Mouse (Mus musculus) midbrain, postnatal 0 days (tissue): ENCODE measurements around the gene Sct. TPM values are rescaled to one million over a fixed set of nuclear protein-coding genes. Genes with fewer than 3 reads are reported as not detected.

Source experiments
- ATAC-seq: fragments of 200-750 bp; cut with Nextera tagmentation; 2 replicates; pipeline ENCODE4 v1.8.0; 2017; ENCODE audit warnings: moderate number of reproducible peaks, mild to moderate bottlenecking, moderate TSS enrichment, moderate library complexity; ENCODE audit not compliant: low FRiP score
- DNase-seq: peaks from one replicate; pipeline ENCODE4 v3.0.0-alpha.2; 2015; ENCODE audit warnings: low spot score
- H3K27ac ChIP-seq: fragments of 300-500 bp; sonication (generic); 2 replicates; pipeline ENCODE4 v1.5.1; 2014; ENCODE audit warnings: low read depth, mild to moderate bottlenecking, low read length, mixed read lengths
- H3K27me3 ChIP-seq: fragments of 300-500 bp; sonication (generic); 2 replicates; pipeline ENCODE4 v1.6.1; 2014; ENCODE audit warnings: low read length, control low read depth, mixed read lengths; ENCODE audit not compliant: insufficient read depth
- H3K36me3 ChIP-seq: fragments of 300-500 bp; sonication (generic); 2 replicates; pipeline ENCODE4 v1.6.1; 2014; ENCODE audit warnings: low read length, control low read depth, mixed read lengths; ENCODE audit not compliant: insufficient read depth
- H3K4me1 ChIP-seq: fragments of 300-500 bp; sonication (generic); 2 replicates; pipeline ENCODE4 v1.6.1; 2014; ENCODE audit warnings: mild to moderate bottlenecking, control low read depth, antibody characterized with exemption, low read length, mixed read lengths; ENCODE audit not compliant: insufficient read depth
- H3K4me2 ChIP-seq: fragments of 300-500 bp; sonication (generic); 2 replicates; pipeline ENCODE4 v1.6.1; 2014; ENCODE audit warnings: low read depth, mild to moderate bottlenecking, low read length, mixed read lengths; ENCODE audit not compliant: poor library complexity, severe bottlenecking
- H3K4me3 ChIP-seq: fragments of 300-500 bp; sonication (generic); 2 replicates; pipeline ENCODE4 v1.5.1; 2014; ENCODE audit warnings: low read depth, mild to moderate bottlenecking, low read length, moderate library complexity
- H3K9ac ChIP-seq: fragments of 300-500 bp; sonication (generic); replicated peaks from 2 replicates; pipeline ENCODE4 v1.6.1; 2014; ENCODE audit warnings: mild to moderate bottlenecking, low read length, moderate library complexity, mixed read lengths; ENCODE audit not compliant: poor library complexity, severe bottlenecking
- H3K9me3 ChIP-seq: fragments of 300-500 bp; sonication (generic); 2 replicates; pipeline ENCODE4 v1.6.1; 2016; ENCODE audit warnings: low read length, control low read depth
- CTCF ChIP-seq: IDR thresholded peaks from 2 replicates; pipeline ENCODE4 v1.5.1; 2016; ENCODE audit warnings: antibody characterized with exemption, mild to moderate bottlenecking
- WGBS: fragments of 180-500 bp; shearing (Covaris S2); extraction: QIAGEN DNeasy Blood & Tissue Kit; methylation state at CpG from one replicate; pipeline ENCODE4 v1.1.7; 2014; 5-methylcytosine and 5-hydroxymethylcytosine counted together
- polyA plus RNA-seq: library from polyadenylated mRNA; unstranded; fragments of >200 nt; fragmentation: Nextera tagmentation; extraction: Ambion mirVana; gene quantifications from 2 replicates; pipeline ENCODE4 v1.2.1, GENCODE M21; 2015
- total RNA-seq: library from RNA; depleted of rRNA; stranded (reverse); fragments of >200 nt; gene quantifications from 2 replicates; pipeline ENCODE4 v1.2.3, GENCODE M21; 2014; rRNA removed

Sct gene
- total and polyA plus RNA-seq, 2 experiments from 2014 or later, result 1.5 to 3.3 TPM

DNA sequence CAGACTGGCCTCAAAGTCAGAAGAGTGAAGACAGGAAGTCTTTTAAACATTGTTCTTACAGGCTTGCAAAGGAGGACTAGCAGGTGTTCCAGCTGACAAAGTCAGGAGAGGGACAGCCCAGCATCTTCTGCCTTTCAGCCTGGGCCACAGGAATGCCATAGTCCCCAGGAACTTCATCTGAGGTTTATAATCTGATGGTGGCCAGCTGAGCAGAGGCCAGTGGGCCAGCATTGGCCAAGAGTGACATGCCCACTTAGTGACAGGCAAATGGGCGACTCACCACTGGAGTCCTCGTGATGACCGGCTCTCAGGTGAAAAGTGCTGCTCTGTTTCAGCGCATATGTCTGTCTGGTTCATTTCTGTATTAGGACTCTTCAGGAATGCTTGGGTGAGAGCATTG, 48.4 kb downstream of the Sct start:
- TF ChIP-seq CTCF, result no peak
- H3K36me3 ChIP-seq, result peaks cover 29% of the 10 kb centered on the region
- DNase-seq (no peak), ATAC-seq (no peak)
- WGBS, result 95% methylated on average over 4 of the region's 4 CpGs
- no peak overlapping the region for H3K4me3 ChIP-seq
- no peak overlapping the region for H3K27ac ChIP-seq
- no peak overlapping the region for H3K4me2 ChIP-seq
- no peaks in the 10 kb centered on the region for H3K9me3 ChIP-seq
- H3K4me1 ChIP-seq, result peaks cover 8% of the 10 kb centered on the region; the same call in 1 of the 2 replicates
- H3K9ac ChIP-seq, result no peak overlapping the region
- H3K27me3 ChIP-seq, result no peaks in the 10 kb centered on the region

DNA sequence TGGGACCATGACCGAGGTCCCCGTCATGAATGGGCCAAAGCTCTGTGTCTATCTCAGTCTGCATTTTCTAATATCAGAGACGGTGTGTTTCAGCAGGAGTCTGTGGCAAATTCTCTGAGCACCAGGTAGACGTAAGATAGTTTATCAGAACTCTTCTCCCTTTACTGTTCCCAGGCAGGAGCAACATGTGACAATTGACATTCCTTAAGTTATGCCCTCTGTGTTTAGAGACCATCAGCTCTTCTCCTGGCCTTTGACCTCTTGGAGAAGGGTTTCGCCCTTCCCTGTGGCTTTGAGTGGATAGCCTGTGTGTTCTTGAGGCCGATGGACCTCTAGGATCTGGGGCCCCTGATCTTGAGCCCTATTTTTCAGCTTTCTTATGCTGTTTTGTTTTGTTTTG, 49.2 kb downstream of the Sct start:
- WGBS, result 61% methylated on average over 6 of the region's 6 CpGs
- peaks cover 29% of the 10 kb centered on the region for H3K36me3 ChIP-seq
- peaks cover 8% of the 10 kb centered on the region; the same call in 1 of the 2 replicates for H3K4me1 ChIP-seq
- TF ChIP-seq CTCF, result no peak
- H3K4me2 ChIP-seq, result peak overlapping the region; percentile 82
- DNase-seq (no peak), ATAC-seq (no peak)
- H3K9me3 ChIP-seq, result no peaks in the 10 kb centered on the region
- no peaks in the 10 kb centered on the region for H3K27me3 ChIP-seq
- H3K27ac ChIP-seq, result no peak overlapping the region
- H3K4me3 ChIP-seq, result peak overlapping the region; percentile 97
- H3K9ac ChIP-seq, result peak overlapping the region; percentile 95

Other genes starting within 250 kb of the Sct start
- gene B4galnt4, start 218.0 kb downstream of the Sct start, total RNA-seq, result 133 and 146 TPM in 2 replicates
- 52.1 and 53.9 TPM in 2 replicates for gene B4galnt4, start 218.0 kb downstream of the Sct start, polyA plus RNA-seq
- gene Pkp3, start 200.9 kb downstream of the Sct start, total RNA-seq, result 0.49 TPM in 1 of 2 replicates, not detected in the other
- not detected in 2 replicates for gene Pkp3, start 200.9 kb downstream of the Sct start, polyA plus RNA-seq
- 1.1 and 3.9 TPM in 2 replicates for gene Sigirr, start 178.6 kb downstream of the Sct start, total RNA-seq
- gene Sigirr, start 178.6 kb downstream of the Sct start, polyA plus RNA-seq, result 1.8 and 2.0 TPM in 2 replicates
- gene Ano9, start 161.3 kb downstream of the Sct start, total RNA-seq, result 0.33 and 1.1 TPM in 2 replicates
- 0.50 and 0.72 TPM in 2 replicates for gene Ano9, start 161.3 kb downstream of the Sct start, polyA plus RNA-seq
- gene Ptdss2, start 156.8 kb downstream of the Sct start, total RNA-seq, result 19.6 and 23.4 TPM in 2 replicates
- 90.9 and 91.0 TPM in 2 replicates for gene Ptdss2, start 156.8 kb downstream of the Sct start, polyA plus RNA-seq
- 39.1 and 47.1 TPM in 2 replicates for gene Rnh1, start 106.3 kb downstream of the Sct start, total RNA-seq
- gene Rnh1, start 106.3 kb downstream of the Sct start, polyA plus RNA-seq, result 44.2 and 46.8 TPM in 2 replicates
- gene Hras, start 85.1 kb downstream of the Sct start, total RNA-seq, result 109 and 113 TPM in 2 replicates
- 209 TPM in 2 replicates for gene Hras, start 85.1 kb downstream of the Sct start, polyA plus RNA-seq
- gene Lrrc56, start 85.0 kb downstream of the Sct start, total RNA-seq, result 11.5 and 14.9 TPM in 2 replicates
- 8.6 TPM in 2 replicates for gene Lrrc56, start 85.0 kb downstream of the Sct start, polyA plus RNA-seq
- not detected in 2 replicates for gene Lmntd2, start 65.1 kb downstream of the Sct start, total RNA-seq
- gene Lmntd2, start 65.1 kb downstream of the Sct start, polyA plus RNA-seq, result 0.10 and 0.36 TPM in 2 replicates
- gene Rassf7, start 63.3 kb downstream of the Sct start, total RNA-seq, result 15.5 and 23.5 TPM in 2 replicates
- 20.7 and 21.7 TPM in 2 replicates for gene Rassf7, start 63.3 kb downstream of the Sct start, polyA plus RNA-seq
- 46.3 and 54.6 TPM in 2 replicates for gene Phrf1, start 50.3 kb downstream of the Sct start, total RNA-seq
- 35.1 and 39.5 TPM in 2 replicates for gene Phrf1, start 50.3 kb downstream of the Sct start, polyA plus RNA-seq
- 3.9 and 4.5 TPM in 2 replicates for gene Irf7, start 12.7 kb downstream of the Sct start, total RNA-seq
- 2.8 and 2.9 TPM in 2 replicates for gene Irf7, start 12.7 kb downstream of the Sct start, polyA plus RNA-seq
- gene Cdhr5, start 2.3 kb downstream of the Sct start, total RNA-seq, result not detected in 2 replicates
- not detected in 2 replicates for gene Cdhr5, start 2.3 kb downstream of the Sct start, polyA plus RNA-seq
- 0.55 and 0.61 TPM in 2 replicates for gene Drd4, start 12.9 kb upstream of the Sct start, total RNA-seq
- 0.73 and 0.98 TPM in 2 replicates for gene Drd4, start 12.9 kb upstream of the Sct start, polyA plus RNA-seq
- 246 and 289 TPM in 2 replicates for gene Deaf1, start 48.6 kb upstream of the Sct start, total RNA-seq
- 291 and 306 TPM in 2 replicates for gene Deaf1, start 48.6 kb upstream of the Sct start, polyA plus RNA-seq
- gene Tmem80, start 48.6 kb upstream of the Sct start, total RNA-seq, result 25.8 and 29.1 TPM in 2 replicates
- 31.5 and 34.5 TPM in 2 replicates for gene Tmem80, start 48.6 kb upstream of the Sct start, polyA plus RNA-seq
- gene Eps8l2, start 59.7 kb upstream of the Sct start, total RNA-seq, result 2.4 and 3.1 TPM in 2 replicates
- 0.48 and 0.74 TPM in 2 replicates for gene Eps8l2, start 59.7 kb upstream of the Sct start, polyA plus RNA-seq
- 166 and 175 TPM in 2 replicates for gene Taldo1, start 113.1 kb upstream of the Sct start, total RNA-seq
- 245 and 255 TPM in 2 replicates for gene Taldo1, start 113.1 kb upstream of the Sct start, polyA plus RNA-seq
- 72.0 and 72.9 TPM in 2 replicates for gene Gatd1, start 135.0 kb upstream of the Sct start, total RNA-seq
- gene Gatd1, start 135.0 kb upstream of the Sct start, polyA plus RNA-seq, result 47.7 and 48.9 TPM in 2 replicates
- gene Cend1, start 150.4 kb upstream of the Sct start, total RNA-seq, result 167 and 195 TPM in 2 replicates
- gene Cend1, start 150.4 kb upstream of the Sct start, polyA plus RNA-seq, result 194 and 233 TPM in 2 replicates
- gene Slc25a22, start 158.8 kb upstream of the Sct start, total RNA-seq, result 148 and 152 TPM in 2 replicates
- gene Slc25a22, start 158.8 kb upstream of the Sct start, polyA plus RNA-seq, result 118 and 121 TPM in 2 replicates
- 1.4 and 1.6 TPM in 2 replicates for gene Pidd1, start 164.9 kb upstream of the Sct start, total RNA-seq
- 1.1 and 1.3 TPM in 2 replicates for gene Pidd1, start 164.9 kb upstream of the Sct start, polyA plus RNA-seq
- gene Rplp2, start 168.2 kb upstream of the Sct start, total RNA-seq, result 180 and 197 TPM in 2 replicates
- 761 and 852 TPM in 2 replicates for gene Rplp2, start 168.2 kb upstream of the Sct start, polyA plus RNA-seq
- gene Pnpla2, start 176.1 kb upstream of the Sct start, total RNA-seq, result 6.5 and 7.0 TPM in 2 replicates
- gene Pnpla2, start 176.1 kb upstream of the Sct start, polyA plus RNA-seq, result 22.2 and 24.5 TPM in 2 replicates
- gene Cracr2b, start 182.0 kb upstream of the Sct start, total RNA-seq, result 4.0 and 5.3 TPM in 2 replicates
- 5.3 and 5.9 TPM in 2 replicates for gene Cracr2b, start 182.0 kb upstream of the Sct start, polyA plus RNA-seq
- 46.4 and 52.9 TPM in 2 replicates for gene Cd151, start 188.3 kb upstream of the Sct start, total RNA-seq
- gene Cd151, start 188.3 kb upstream of the Sct start, polyA plus RNA-seq, result 13.6 and 15.0 TPM in 2 replicates
- gene Polr2l, start 196.0 kb upstream of the Sct start, total RNA-seq, result 27.0 and 28.9 TPM in 2 replicates
- 77.9 and 78.5 TPM in 2 replicates for gene Polr2l, start 196.0 kb upstream of the Sct start, polyA plus RNA-seq
- 91.4 and 94.8 TPM in 2 replicates for gene Tspan4, start 196.1 kb upstream of the Sct start, total RNA-seq
- gene Tspan4, start 196.1 kb upstream of the Sct start, polyA plus RNA-seq, result 68.1 and 75.7 TPM in 2 replicates